Mouse (Mus musculus) liver, postnatal 0 days (tissue): ENCODE results near the gene Pth2.

ENCODE experiments used
- CTCF ChIP-seq: sonication (generic); IDR thresholded peaks from 2 replicates; pipeline ENCODE4 v1.5.1; 2016; ENCODE audit warnings: antibody characterized with exemption, low read depth
- EP300 ChIP-seq: IDR thresholded peaks from 2 replicates; pipeline ENCODE4 v1.6.1; 2016; ENCODE audit warnings: antibody characterized with exemption, low read depth, mild to moderate bottlenecking

DNA sequence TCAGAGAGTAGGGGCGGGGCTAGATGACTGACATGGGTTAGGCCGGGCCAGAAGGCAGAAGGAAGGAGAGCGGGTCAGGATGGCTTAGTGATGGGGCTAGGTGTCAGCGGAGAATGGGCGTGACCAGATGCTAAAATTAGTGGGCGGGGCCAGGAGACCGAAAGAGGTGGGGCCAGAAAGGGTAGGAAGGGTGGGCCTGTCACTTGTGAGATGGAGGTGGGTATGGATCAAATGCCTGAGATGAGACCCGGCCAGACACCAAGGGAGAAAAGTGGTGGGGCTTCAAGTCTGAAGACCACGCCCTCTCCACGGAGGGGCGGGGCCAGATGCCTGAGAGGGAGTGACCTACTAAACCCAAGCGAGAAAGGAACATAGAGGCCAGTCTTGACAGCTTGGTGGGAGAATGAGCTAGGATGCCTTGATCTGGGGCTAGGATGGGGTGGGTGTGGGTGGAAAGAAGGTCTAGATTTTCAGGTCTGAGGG lies 46.2 kb upstream of the Pth2 start:
- no peak for TF ChIP-seq CTCF
- no peak for TF ChIP-seq EP300
